Mouse (Mus musculus): ENCODE measurements around the gene Alcam.

GRCm38 (mm10) chr16:52386781-52387300 lies 67.0 kb downstream of the Alcam start:
- TF ChIP-seq POLR2A (IDR thresholded peaks at IDR 0.05; ENCODE audit: insufficient read length, low read depth) (no peak), TCF12 (IDR thresholded peaks at IDR 0.05; ENCODE audit: insufficient read depth, poor library complexity, severe bottlenecking) (no peak), USF1 (IDR thresholded peaks at IDR 0.05; ENCODE audit: low read depth) (no peak), CEBPB (IDR thresholded peaks at IDR 0.05; ENCODE audit: insufficient read depth, poor library complexity, severe bottlenecking) (no peak), MAX (IDR thresholded peaks at IDR 0.05; ENCODE audit: low read depth) (no peak), POLR2AphosphoS2 (IDR thresholded peaks at IDR 0.05; ENCODE audit: insufficient read length, low read depth) (no peak), E2F4 (IDR thresholded peaks at IDR 0.05; ENCODE audit: insufficient read depth) (no peak), MYOG (IDR thresholded peaks at IDR 0.05; ENCODE audit: control insufficient read depth in 1 of 3, insufficient read depth in 1 of 3, insufficient read length in 2 of 3, low read depth in 2 of 3) (no peak)

Measured in myocyte (in vitro differentiated cells).